Mouse (Mus musculus): ENCODE data around the gene Napb. TPM values are rescaled to one million over a fixed set of nuclear protein-coding genes. Genes with fewer than 3 reads are reported as not detected.
A peak's percentile ranks its signal among the peaks of the same experiment; 100 is the strongest.

Gene Napb
- polyA plus RNA-seq, 2 experiments from 2014 or later: 0.45 to 1.6 TPM

DNA sequence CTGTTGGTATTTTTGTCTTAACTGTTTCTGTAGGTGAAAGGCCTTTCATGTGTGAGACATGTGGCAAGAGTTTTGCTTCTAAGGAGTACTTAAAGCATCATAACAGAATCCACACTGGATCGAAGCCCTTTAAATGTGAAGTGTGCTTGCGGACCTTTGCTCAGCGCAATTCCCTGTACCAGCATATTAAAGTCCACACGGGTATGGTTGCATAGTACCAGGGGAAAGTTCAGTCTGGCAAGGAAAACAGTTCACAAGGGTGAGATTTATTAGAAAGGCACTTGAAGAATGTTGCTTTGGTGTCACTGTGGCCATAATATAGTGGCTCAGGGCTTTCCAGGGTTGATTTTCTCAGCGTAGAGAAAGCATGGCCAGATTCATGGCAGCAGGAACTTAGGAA lies 44.3 kb downstream of the Napb start:
- ATAC-seq: no peak

- no peak for ATAC-seq
These were observed 45.4 kb downstream of the Napb start for GRCm38 (mm10) chr2:148686862-148687261.

DNA sequence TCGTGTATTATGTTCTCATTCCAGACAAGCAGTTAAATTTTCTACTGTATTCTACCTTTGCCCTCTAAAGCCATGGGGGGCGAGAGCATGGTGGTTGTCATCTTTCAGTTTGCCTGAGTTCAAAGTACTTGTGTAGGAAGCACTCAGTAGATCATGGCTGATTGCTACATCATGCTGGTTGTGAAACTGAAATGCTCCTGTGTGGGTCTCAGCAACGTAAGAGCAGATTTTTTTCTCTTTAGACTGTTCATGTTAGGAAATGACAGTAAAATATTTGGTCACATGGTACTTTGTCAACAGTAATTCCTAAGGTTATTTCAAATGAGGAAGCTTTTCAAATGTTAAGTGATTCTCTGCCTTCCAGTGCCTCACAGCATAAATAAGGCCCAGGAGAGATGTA lies 46.6 kb downstream of the Napb start:
- ATAC-seq: no peak

DNA sequence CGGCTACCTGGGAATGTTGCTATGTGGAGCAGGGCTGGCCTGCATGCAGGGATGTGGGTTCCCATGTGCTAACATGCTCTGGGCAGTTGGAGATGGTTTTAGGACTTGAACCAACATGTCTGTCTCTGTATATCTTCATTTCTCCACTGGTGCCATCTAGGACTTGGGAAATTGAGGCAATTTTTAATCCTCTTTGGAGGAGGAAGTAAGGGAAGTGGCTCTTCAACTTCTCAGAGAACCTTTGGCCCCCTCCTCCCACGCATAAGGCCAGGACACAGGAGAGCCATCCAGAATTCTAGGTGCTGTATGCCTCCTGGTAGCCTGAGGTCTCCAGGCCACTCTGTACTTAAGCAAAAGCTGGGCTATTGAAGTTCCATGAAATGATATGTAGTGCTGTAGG lies 47.3 kb downstream of the Napb start:
- ATAC-seq: no peak

DNA sequence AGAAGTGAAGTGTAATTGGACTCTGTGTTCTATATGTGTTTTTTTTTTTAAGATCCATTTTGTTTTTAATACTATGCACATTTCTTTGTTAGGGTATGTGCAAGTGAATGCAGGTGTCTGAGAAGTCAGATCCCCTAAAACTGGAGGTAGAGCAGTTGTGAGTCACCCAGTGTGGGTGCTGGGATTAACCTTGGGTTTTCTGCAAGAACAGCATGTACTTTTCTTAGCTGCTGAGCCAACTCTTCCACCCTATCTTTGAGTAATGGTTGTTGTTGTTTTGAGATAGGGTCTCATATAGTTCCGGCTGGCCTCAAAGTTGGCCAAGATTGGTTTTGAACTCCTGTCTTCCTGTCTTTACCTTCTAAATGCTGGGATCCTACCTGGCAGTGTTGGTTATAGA lies 49.2 kb downstream of the Napb start:
- no peak for ATAC-seq

DNA sequence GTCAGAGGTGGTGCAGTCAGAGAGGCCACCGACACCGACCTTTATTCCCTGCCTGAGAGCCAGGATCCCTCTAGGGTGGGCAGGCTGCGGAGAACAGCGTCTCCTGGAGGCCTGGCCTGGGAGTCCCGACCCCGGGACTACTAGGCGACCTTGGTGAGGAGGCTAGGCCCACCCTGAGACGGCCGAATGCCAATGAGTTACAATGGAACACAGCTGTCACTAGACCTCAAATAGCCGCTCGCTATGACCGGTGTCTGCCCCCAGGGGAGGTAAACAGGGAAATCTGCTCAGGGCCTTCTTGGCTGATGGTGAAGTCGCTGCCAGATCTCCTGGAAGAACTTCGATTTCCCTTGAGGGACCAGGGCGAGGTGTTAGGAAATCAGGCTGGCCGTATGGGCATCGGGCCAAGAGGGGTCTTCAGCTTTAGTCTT lies 50.8 kb downstream of the Napb start:
- peak; percentile 28 for ATAC-seq

DNA sequence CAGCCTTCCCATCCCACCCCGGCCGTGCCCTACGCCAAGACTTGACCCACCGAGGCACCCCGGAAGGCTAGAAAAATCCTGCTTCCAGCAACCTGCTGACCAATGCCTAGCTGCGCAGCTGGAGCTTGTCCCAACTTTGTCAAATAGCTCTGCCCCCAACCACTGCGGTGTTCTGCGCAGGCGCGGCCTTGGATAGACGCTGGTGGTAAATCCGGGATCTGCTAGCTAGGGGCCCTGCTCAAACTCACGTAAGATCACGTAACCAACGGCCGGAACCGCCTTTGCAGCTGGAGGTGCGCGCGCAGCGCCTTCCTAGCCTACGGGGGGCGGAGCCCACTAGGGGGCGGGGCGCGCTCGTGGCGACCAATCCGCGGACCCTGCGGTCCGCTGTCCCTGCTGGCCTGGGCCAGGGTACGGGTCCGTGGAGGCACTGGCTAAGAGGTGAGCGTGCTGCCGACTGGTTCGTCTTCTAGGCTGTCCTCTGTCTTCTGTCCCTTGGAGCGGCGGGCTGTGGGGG lies 51.4 kb downstream of the Napb start, which contains the start of gene Gzf1:
Gene Gzf1 (plus strand): TSS at position 249 of the 517 bp plus-strand sequence.
- peak; percentile 98 for ATAC-seq

DNA sequence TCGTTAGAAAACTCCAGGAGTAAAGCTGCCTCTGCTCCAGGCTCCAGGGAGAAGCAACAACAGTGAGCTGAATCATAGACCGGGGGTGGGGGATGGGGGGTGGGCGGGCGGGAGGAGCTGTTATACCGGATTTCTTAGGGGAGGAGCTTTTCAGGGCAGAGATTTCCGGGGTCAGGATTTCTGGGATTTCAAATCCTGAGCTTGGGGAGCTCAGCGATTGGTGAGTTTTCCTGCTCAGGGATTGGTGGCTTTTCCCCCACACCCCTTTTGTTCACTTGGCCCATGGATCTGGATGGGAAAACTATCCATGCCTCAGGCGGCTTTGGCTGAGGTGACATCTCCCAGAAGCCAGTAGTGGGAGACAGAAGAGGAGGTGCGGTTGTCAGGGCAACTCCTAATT lies 52.9 kb downstream of the Napb start:
- no peak for ATAC-seq

DNA sequence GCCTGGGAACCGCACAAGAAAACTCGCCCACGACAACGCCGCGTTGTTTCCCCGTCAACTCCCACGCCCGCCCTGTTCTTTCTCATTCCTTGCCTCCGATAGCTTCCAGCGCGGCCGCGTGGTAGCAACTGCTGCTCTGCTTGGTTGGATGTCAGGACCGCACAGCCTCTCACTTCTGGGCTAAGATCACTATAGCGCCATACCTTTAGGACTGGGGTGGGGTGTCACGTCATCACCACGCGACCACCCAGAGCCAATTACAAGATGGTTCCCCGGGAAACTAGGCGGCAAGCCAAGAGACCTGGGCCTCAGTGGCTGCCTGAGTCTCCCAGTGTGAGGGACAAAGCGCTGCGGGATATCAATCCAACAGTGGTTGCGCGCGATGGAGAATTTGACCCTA lies 54.5 kb downstream of the Napb start:
- no peak for ATAC-seq

DNA sequence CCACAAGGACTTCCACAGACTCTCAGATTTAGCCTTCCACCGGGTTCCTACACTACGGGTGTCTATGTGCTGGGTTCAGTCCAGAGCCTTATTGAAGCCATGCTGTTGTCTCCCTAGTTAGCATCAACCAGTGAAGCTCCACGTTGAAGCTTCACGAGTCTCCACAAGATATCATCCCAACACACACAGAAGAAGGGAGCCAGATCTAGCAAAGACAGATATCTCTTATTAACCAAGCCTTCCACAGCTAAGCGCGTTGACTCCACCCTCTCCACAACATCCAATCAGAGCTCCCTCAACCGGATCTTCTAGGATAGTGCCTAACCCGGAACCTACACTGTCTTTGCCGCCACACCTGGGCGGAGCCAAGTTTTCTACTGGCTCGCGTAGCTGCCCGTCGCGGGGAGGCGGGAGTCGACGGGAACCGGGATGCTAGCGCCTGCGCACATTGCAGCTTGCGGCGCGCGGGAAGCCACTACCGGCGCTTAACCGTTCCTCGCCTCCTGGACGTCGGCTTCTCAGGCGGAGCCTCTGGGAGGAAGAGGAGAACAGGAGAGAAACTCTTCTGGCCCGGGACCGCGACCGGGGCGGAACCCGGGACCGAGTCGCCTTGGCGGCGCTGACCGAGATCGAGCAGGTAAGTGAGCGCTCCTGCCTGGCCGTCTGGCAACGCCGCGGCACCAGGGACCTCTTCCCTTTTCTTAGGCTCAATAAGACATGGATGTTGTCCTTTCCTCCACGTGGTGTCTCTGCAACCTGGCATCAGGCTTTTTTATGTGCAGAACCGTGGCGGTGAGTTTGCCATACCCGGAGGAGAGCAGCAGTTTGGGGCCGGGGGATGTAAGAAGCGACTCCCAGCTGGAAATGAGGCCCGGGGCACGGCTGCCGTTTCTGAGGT lies 59.8 kb downstream of the Napb start, which contains the start of gene Nxt1:
Gene Nxt1 (plus strand): TSS at position 403 of the 898 bp plus-strand sequence.
- ATAC-seq: peak; percentile 99

DNA sequence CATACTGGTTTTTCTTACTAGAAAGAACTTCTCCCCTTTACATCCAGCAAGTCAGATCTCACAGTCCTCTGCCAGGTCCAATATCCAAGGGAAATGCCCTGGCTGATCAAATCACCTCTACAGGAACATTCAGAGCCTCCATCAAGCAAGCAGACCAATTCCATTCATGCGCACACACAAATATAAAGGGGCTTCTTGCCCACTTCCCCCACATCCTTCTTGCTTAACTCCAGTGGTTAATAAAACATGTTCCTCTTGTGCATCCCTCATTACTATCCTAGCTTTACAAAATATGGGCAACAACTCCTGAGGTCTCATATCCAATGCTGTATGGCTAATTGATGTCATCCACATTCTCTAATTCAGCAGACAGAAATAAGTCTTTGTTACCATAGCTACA lies 68.8 kb downstream of the Napb start:
- ATAC-seq: no peak

DNA sequence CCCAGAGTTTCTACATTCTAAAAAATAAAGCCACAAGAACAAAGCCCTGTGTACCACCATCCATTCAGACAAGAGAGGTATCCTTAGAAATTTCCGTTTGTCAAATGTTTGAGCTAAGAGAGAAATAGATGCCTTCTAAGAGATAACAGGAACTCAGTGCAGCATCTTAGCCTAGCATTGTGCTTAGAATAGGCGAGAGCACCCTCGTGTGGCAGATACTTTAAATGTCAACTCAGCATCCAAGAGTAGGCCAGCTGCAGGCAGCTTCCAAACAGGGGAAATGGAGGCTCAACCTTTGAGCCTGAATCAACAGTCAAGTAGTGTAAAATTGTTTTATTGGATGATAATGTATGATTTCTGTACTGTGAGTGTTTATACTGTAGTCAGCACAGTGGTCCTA lies 77.3 kb downstream of the Napb start:
- ATAC-seq: peak; percentile 84

GRCm38 (mm10) chr2:148650587-148651357 lies 81.5 kb downstream of the Napb start:
- ATAC-seq: no peak

DNA sequence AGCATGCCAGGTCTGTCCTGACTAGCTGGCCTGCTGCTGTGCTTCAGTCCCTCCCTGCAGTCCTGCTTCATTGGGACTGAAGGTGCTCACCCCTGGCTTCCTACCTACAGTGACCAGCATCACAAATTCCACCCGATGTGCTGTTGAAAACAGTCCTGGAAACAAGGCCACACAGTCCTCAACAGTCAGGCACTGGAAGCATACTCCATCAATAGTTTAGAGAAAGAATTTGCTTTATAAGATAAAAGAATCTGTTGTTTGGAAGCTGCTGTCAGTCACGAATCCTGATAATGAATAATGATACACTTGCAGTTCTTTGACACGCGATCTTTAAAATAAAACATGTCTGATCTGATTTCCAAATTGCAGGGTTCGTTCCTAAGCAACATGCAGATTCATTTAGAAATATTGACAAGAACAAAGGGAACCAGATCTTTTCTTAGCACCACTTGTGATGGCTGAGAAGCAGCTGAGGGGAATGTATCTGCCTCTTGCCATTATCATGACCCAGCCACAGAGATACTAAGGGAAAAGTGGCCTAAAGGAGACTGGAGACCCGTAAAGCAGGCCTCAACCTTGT lies 87.8 kb downstream of the Napb start:
- ATAC-seq: no peak

Other genes starting within 250 kb of the Napb start
- gene Nxt1, start 59.9 kb downstream of the Napb start, polyA plus RNA-seq (2017; shearing (Covaris generic)): 10 to 100 TPM; 55.2 to 64.6 TPM
- gene Gzf1, start 51.4 kb downstream of the Napb start, polyA plus RNA-seq (2017; shearing (Covaris generic)): 10 to 100 TPM; 11.1 to 12.3 TPM
- not detected for gene Cstl1, start 17.9 kb upstream of the Napb start, polyA plus RNA-seq (2017; shearing (Covaris generic))
- gene Cst11, start 39.0 kb upstream of the Napb start, polyA plus RNA-seq (2017; shearing (Covaris generic)): not detected
- gene 8030411F24Rik, start 49.5 kb upstream of the Napb start, polyA plus RNA-seq (2017; shearing (Covaris generic)): not detected
- not detected for gene Cst12, start 56.9 kb upstream of the Napb start, polyA plus RNA-seq (2017; shearing (Covaris generic))
- not detected for gene Cst8, start 66.3 kb upstream of the Napb start, polyA plus RNA-seq (2017; shearing (Covaris generic))
- gene Cst13, start 87.6 kb upstream of the Napb start, polyA plus RNA-seq (2017; shearing (Covaris generic)): not detected
- not detected for gene Cst9, start 102.7 kb upstream of the Napb start, polyA plus RNA-seq (2017; shearing (Covaris generic))
- not detected for gene 9230104L09Rik, start 132.6 kb upstream of the Napb start, polyA plus RNA-seq (2017; shearing (Covaris generic))
- 100 to 1,000 TPM; 167 to 192 TPM for gene Cst3, start 143.2 kb upstream of the Napb start, polyA plus RNA-seq (2017; shearing (Covaris generic))

Data from activated CD4-positive, CD25-positive, alpha-beta regulatory T cell, adult 4 months (primary cell).